Mouse (Mus musculus): Measurements from ENCODE around the gene Atxn7l1.

GRCm38 (mm10) chr12:33237108-33237507 lies 89.6 kb downstream of the Atxn7l1 start:
- no peak for TF ChIP-seq CTCF (IDR thresholded peaks at IDR 0.05; ENCODE audit: control insufficient read depth, insufficient read depth, insufficient replicate concordance, low read depth, low read length)
- TF ChIP-seq POLR2A (IDR thresholded peaks at IDR 0.05; ENCODE audit: control insufficient read depth, low read depth, low read length): no peak
